Mouse (Mus musculus): ENCODE results near the gene Fsip1.

Gene Fsip1

GRCm38 (mm10) chr2:118127516-118128288 lies 129.1 kb downstream of the Fsip1 start:
- no peak for DNase-seq (ENCODE audit: low read depth in 1 of 2, low spot score in 2 of 2)

DNA sequence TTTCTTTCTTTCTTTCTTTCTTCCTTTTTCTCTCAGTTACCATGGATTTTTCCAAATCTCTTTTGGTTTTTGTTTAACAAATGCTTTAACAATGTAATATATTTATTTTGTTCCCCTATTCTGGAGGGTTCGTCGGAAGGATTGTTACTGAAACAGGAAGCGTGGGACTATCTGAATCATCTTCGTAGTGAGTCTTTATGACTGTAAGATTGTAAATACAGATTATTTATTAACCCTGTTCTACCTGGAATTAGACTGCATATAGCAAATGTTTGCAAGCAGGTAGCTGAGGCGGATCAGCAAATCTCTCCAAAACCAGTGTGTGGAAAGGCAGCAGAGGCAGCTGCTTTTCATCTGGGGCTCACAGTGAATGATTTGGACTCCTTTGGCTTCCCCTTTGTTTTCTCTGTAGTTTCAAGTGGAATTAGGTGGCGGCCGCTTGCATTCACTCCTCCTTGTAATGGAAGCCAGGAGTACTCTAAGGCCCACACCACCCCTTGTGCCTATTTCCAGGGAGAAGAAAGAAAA lies 130.8 kb downstream of the Fsip1 start:
- DNase-seq (ENCODE audit: low read depth in 1 of 2, low spot score in 2 of 2): no peak

GRCm38 (mm10) chr2:118125211-118125939 lies 131.4 kb downstream of the Fsip1 start:
- DNase-seq (ENCODE audit: low read depth in 1 of 2, low spot score in 2 of 2): no peak

GRCm38 (mm10) chr2:118124437-118124836 lies 132.3 kb downstream of the Fsip1 start:
- no peak for DNase-seq (ENCODE audit: low read depth in 1 of 2, low spot score in 2 of 2)

GRCm38 (mm10) chr2:118123743-118124142 lies 133.0 kb downstream of the Fsip1 start:
- no peak for DNase-seq (ENCODE audit: low read depth in 1 of 2, low spot score in 2 of 2)

DNA sequence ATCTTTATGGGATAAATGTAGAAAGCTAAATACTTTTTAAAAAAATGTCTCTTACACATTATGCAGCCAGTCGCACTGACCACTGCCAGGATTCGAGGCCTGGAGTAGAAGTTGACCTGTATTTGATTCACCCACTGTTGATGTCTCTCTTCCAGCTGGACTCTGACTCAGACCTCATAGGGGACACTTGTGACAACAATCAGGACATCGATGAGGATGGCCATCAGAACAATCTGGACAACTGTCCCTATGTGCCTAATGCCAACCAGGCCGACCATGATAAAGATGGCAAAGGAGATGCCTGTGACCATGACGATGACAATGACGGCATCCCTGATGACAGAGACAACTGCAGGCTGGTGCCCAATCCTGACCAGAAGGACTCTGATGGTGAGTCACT lies 134.5 kb downstream of the Fsip1 start:
- DNase-seq (ENCODE audit: low read depth in 1 of 2, low spot score in 2 of 2): no peak

DNA sequence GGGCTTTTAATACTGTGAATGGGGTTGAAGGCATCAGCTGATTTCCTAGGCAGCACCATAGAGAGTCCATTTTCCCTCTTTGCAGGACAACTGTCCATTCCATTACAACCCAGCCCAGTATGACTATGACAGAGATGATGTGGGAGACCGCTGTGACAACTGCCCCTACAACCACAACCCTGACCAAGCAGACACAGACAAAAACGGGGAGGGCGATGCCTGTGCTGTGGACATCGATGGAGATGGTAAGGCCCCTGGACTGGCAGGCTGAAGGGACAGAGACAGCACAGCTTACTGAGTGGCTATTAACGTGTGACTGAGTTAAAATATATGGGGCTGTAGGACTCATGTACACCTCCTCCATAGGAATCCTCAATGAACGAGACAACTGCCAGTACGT lies 136.0 kb downstream of the Fsip1 start:
- no peak for DNase-seq (ENCODE audit: low read depth in 1 of 2, low spot score in 2 of 2)

DNA sequence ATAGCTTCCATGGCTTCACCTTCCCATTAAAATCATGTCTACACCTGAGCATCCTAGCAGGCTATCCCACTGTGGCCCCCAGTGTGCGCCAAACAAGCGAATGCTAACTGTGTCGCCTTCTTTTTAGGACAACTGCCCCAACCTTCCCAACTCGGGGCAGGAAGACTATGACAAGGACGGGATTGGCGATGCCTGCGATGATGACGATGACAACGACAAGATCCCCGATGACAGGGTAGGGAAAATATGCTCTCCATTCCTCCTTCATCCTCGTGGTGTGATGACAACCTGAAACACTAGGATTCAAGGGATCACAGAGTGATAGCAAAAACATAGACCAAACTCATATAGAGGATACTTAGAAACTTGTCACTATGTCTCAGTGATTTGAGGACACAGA lies 136.7 kb downstream of the Fsip1 start:
- DNase-seq (ENCODE audit: low read depth in 1 of 2, low spot score in 2 of 2): no peak

DNA sequence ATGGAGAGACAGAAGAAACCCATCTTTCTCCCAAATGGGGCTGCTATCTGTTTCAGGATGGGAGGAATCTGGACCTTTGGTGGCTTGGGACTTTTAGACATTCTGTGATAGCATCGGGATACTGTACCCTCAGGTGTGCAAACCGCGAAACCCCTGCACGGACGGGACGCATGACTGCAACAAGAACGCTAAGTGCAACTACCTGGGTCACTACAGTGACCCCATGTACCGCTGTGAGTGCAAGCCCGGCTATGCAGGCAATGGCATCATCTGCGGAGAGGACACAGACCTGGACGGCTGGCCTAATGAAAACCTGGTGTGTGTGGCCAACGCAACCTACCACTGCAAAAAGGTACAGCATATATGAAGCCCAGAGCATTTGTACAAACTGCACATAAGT lies 137.1 kb downstream of the Fsip1 start:
- DNase-seq (ENCODE audit: low read depth in 1 of 2, low spot score in 2 of 2): no peak

GRCm38 (mm10) chr2:118118515-118118914 lies 138.3 kb downstream of the Fsip1 start:
- DNase-seq (ENCODE audit: low read depth in 1 of 2, low spot score in 2 of 2): no peak

GRCm38 (mm10) chr2:118118045-118118444 lies 138.7 kb downstream of the Fsip1 start:
- DNase-seq (ENCODE audit: low read depth in 1 of 2, low spot score in 2 of 2): no peak

DNA sequence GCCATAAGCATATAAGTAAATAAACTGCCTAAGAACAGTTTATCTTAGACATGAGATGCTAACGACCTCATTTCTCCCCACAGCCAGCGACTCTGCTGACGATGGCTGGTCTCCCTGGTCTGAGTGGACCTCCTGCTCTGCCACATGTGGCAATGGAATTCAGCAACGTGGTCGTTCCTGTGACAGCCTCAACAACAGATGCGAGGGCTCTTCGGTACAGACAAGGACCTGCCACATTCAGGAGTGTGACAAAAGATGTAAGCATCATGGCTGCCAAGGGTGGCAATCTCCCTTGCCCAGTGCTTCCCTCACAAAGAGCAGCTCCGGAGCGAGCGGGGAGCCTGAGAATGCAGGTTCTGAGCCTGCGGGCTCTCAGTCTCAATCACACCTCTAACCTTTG lies 139.4 kb downstream of the Fsip1 start:
- no peak for DNase-seq (ENCODE audit: low read depth in 1 of 2, low spot score in 2 of 2)

- no peak for DNase-seq (ENCODE audit: low read depth in 1 of 2, low spot score in 2 of 2)
Observed at GRCm38 (mm10) chr2:118116754-118117290, 139.9 kb downstream of the Fsip1 start.

DNA sequence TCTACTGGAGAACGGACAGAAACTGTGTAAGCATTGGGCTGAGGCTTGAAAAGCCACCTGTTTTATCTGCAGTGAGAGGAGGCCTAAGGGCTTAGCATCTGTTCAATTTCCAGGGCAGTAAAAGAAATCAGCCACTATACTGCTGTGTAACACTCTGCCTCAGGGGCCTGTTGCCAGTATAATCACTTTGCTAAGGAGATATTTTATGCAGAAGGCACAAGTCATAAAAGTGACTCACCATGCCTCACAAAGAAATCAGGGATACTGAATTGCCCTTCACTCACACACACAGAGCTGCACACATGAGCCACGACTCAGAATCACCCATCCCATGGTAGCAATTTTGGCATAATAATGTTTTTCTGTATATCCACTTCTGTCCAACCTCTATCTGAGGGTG lies 140.6 kb downstream of the Fsip1 start:
- no peak for DNase-seq (ENCODE audit: low read depth in 1 of 2, low spot score in 2 of 2)

DNA sequence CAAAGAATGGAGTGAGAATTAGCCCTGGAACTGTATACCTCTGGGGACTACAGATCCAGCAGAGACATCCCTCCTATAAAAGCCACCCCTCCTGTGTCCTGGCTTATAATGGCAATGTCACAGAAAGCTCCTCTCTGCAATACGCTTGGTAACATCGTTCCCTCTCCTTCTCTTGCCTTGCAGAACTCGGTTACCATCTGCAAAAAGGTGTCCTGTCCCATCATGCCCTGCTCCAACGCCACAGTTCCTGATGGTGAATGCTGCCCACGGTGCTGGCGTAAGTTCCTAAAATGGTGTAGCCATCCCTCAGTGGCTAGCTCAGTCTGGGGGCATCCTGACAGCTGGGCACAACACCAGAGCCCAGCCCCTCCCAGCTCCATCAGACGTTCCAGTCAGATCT lies 141.1 kb downstream of the Fsip1 start:
- DNase-seq (ENCODE audit: low read depth in 1 of 2, low spot score in 2 of 2): no peak

- no peak for DNase-seq (ENCODE audit: low read depth in 1 of 2, low spot score in 2 of 2)
Observed at GRCm38 (mm10) chr2:118114671-118115070, 142.1 kb downstream of the Fsip1 start.

- no peak for DNase-seq (ENCODE audit: low read depth in 1 of 2, low spot score in 2 of 2)
Observed at GRCm38 (mm10) chr2:118113808-118114524, 142.8 kb downstream of the Fsip1 start.

- DNase-seq (ENCODE audit: low read depth in 1 of 2, low spot score in 2 of 2): no peak
Observed at GRCm38 (mm10) chr2:118112846-118113479, 143.8 kb downstream of the Fsip1 start.

DNA sequence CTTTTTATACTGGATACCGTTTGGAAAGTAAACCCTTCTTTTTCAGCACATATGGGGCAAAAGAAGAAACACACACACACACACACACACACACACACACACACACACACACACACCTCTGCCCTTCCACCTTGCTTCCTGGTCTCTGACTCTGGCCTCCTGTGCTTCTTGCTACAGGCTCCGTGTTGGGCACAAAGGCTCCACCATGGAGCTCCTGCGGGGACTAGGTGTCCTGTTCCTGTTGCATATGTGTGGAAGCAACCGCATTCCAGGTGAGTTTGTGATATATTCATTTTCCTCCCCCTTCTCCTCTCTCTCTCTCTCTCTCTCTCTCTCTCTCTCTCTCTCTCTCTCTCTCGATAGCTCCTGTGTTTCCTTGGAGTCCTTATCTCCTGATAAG lies 144.3 kb downstream of the Fsip1 start:
- no peak for DNase-seq (ENCODE audit: low read depth in 1 of 2, low spot score in 2 of 2)

- peak; percentile 31 to 64 for DNase-seq (ENCODE audit: low read depth in 1 of 2, low spot score in 2 of 2)
Observed at GRCm38 (mm10) chr2:118111488-118112131, 145.2 kb downstream of the Fsip1 start, which contains the start of gene Thbs1. Gene Thbs1 (plus strand): TSS chr2:118111876.
